Mouse (Mus musculus) G1E (cell line): ENCODE data around the gene Dapk1. TPM values are rescaled to one million over a fixed set of nuclear protein-coding genes. Genes with fewer than 3 reads are reported as not detected.

Source experiments
- ATAC-seq: 2 replicates; pipeline ENCODE4 v1.8.0; 2016; ENCODE audit warnings: mild to moderate bottlenecking; ENCODE audit not compliant: insufficient number of reproducible peaks, poor library complexity, low FRiP score, severe bottlenecking; ENCODE audit errors: extremely low read depth
- DNase-seq: peaks from one replicate; pipeline ENCODE4 v3.0.0; 2012; ENCODE audit warnings: low spot score
- H3K27me3 ChIP-seq: 2 replicates; pipeline ENCODE4 v1.6.1; 2012; ENCODE audit warnings: mild to moderate bottlenecking, low read length, inconsistent platforms; ENCODE audit not compliant: insufficient read depth
- H3K36me3 ChIP-seq: replicated peaks from 2 replicates; pipeline ENCODE3; 2012; ENCODE audit warnings: mild to moderate bottlenecking, inconsistent platforms
- H3K4me1 ChIP-seq: 2 replicates; pipeline ENCODE4 v1.6.1; 2012; ENCODE audit warnings: low read depth, low read length, inconsistent platforms, mixed read lengths; ENCODE audit not compliant: insufficient read depth
- H3K4me3 ChIP-seq: 2 replicates; pipeline ENCODE4 v1.5.1; 2012; ENCODE audit warnings: low read depth, mild to moderate bottlenecking, inconsistent platforms, low read length, moderate library complexity, mixed read lengths
- H3K9me3 ChIP-seq: replicated peaks from 2 replicates; pipeline ENCODE4 v1.6.1; 2012; ENCODE audit warnings: inconsistent platforms
- CTCF ChIP-seq: IDR thresholded peaks from 2 replicates; pipeline ENCODE4 v1.5.1; 2012; ENCODE audit warnings: low read depth, low read length, inconsistent platforms, mixed read lengths
- GATA1 ChIP-seq: IDR thresholded peaks from 2 replicates; pipeline ENCODE4 v1.6.1; 2012; ENCODE audit warnings: borderline replicate concordance, low read length, inconsistent platforms, mixed read lengths
- GATA2 ChIP-seq: IDR thresholded peaks from 2 replicates; pipeline ENCODE4 v1.6.1; 2012; ENCODE audit warnings: low read depth, low read length, inconsistent platforms, borderline replicate concordance
- POLR2AphosphoS5 ChIP-seq: IDR thresholded peaks from 2 replicates; pipeline ENCODE4 v1.6.1; 2012; ENCODE audit warnings: low read depth, low read length, inconsistent platforms; ENCODE audit not compliant: insufficient replicate concordance
- TAL1 ChIP-seq: conservative IDR thresholded peaks from 2 replicates; pipeline ENCODE4 v1.6.1; 2012; ENCODE audit warnings: low read depth, low read length, inconsistent platforms, mixed read lengths
- polyA plus RNA-seq: library from polyadenylated mRNA; stranded (reverse); fragments of >175 nt; gene quantifications from 2 replicates; pipeline ENCODE4 v1.2.3, GENCODE M21; 2012
- total RNA-seq, 2 experiments: library from RNA; stranded (forward) in 1 of 2; stranded (reverse) in 1 of 2; fragments of 200-1000 nt in 1 of 2; fragments of >200 nt in 1 of 2; fragmentation: Nextera tagmentation in 1 of 2; gene quantifications; 2 replicates each; pipeline ENCODE4 v1.2.3; 2014 to 2017

The Dapk1 gene
- total RNA-seq (2014; fragmentation: Nextera tagmentation) (not detected in 2 replicates), total RNA-seq (2017) (0.05 TPM in 1 of 2 replicates, not detected in the other), polyA plus RNA-seq (not detected in 2 replicates)

DNA sequence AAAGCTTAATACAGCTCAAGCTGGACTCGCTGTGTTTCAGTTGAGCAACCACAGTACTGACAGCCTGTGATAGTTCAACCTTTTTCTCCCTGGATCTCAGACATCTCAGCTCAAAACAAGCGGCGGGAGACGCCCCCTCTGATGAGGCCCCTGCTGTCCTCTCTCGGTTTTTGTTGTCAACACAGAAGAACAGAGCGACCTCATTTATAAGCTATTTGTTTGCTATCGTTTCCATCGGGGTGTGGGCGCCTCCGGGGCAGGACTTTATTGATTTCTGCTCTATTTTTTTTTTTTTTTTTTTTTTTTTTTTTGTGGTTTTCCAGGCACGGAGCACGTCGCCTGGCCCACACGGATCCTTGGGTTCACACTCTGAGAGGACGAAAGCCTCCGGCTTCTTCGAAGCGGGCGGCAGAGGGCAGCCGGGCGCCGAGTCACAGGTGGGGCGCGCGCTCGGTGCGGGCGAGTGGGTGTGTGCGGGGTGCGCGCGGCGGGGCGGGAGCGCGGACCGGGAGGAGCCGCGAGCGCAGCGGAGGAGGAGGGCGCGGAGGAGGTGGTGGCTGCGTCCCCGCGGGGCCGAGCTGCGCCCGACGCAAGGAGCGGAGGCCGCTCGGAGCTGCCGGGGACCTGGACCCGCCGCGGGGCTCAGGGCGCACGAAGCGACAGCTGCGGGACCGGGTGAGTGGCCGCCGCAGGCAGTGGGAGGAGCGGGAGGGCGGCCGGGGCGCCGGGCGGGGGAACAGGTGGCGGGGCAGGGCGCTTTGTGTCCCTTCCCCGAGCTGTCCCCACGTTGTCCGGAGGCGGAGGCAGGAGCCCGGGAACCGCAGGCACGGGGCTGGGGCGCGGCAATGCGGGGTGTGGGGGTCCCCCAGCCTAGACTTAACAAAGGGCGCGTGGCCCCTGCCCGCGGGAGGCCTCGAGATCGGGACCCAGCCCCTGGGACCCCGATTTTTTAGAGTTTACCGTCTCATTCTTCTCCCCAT is at the start of gene Dapk1:
Gene Dapk1 (plus strand): TSS at position 512 of the 980 bp plus-strand sequence.
- ATAC-seq = no peak
- no peaks in the 10 kb centered on the region for H3K36me3 ChIP-seq

DNA sequence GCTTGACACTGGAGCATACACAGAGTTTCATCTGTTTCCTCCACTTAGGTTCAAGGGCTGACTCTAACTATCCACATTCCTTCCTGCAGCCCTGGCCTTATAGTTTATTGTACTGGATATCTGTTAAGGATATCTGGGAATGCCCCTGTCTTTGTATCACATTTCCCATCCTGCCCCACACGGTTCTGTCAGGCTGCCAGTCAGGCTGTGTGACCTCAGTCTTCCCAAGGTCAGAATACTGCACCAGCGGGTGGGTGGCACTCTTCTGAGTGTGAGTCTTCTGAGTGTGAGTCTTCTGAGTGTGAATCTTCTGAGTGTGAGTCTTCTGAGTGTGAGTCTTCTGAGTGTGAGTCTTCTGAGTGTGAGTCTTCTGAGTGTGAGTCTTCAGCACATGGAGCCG is 48.4 kb upstream of the Dapk1 start:
- Histone ChIP-seq H3K4me3 (no peak overlapping the region), H3K27me3 (no peaks in the 10 kb centered on the region), H3K9me3 (peaks cover 51% of the 10 kb centered on the region), H3K4me1 (no peaks in the 10 kb centered on the region), H3K36me3 (no peaks in the 10 kb centered on the region)
- no peak for TF ChIP-seq POLR2AphosphoS5
- TF ChIP-seq CTCF = no peak
- TF ChIP-seq TAL1 = no peak
- TF ChIP-seq GATA1 = no peak
- no peak for TF ChIP-seq GATA2
- no peak for DNase-seq
- no peak for ATAC-seq

More for the DNA sequence above, at the start of gene Dapk1:
- no peak for TF ChIP-seq GATA1
- TF ChIP-seq CTCF = no peak
- no peak for TF ChIP-seq GATA2
- no peak for TF ChIP-seq POLR2AphosphoS5
- no peak for TF ChIP-seq TAL1
- no peak for DNase-seq
- Histone ChIP-seq H3K27me3 (no peaks in the 10 kb centered on the region), H3K4me1 (no peaks in the 10 kb centered on the region), H3K4me3 (no peak within 1 kb of the TSS; the same call in 1 of the 2 replicates), H3K9me3 (peaks cover 56% of the 10 kb centered on the region)

DNA sequence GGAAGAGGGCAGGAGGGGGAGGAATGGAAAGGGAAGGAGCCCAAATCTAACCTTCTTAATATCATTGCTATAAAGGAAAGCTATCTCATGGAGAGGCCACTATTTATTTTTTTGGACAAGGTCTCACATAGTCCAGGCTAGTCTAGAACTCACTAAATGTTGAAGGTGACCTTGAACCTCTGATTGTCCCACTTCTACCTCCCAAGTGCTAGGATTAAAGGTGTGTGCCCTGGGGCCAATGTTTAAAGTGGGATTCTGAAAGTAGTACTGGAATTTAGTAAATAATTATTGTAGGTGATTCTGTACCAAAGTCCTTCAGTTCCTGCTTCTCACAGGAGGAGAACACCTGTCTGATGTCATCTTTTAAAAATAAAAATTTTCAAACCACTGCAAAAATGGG is 45.3 kb upstream of the Dapk1 start:
- H3K9me3 ChIP-seq = peaks cover 54% of the 10 kb centered on the region
- DNase-seq (no peak), ATAC-seq (no peak)
- H3K4me1 ChIP-seq = no peaks in the 10 kb centered on the region
- no peak for TF ChIP-seq CTCF
- no peak for TF ChIP-seq TAL1
- no peak for TF ChIP-seq GATA1
- TF ChIP-seq POLR2AphosphoS5 = no peak
- TF ChIP-seq GATA2 = no peak
- no peaks in the 10 kb centered on the region for H3K36me3 ChIP-seq
- no peak overlapping the region for H3K4me3 ChIP-seq
- H3K27me3 ChIP-seq = no peaks in the 10 kb centered on the region

DNA sequence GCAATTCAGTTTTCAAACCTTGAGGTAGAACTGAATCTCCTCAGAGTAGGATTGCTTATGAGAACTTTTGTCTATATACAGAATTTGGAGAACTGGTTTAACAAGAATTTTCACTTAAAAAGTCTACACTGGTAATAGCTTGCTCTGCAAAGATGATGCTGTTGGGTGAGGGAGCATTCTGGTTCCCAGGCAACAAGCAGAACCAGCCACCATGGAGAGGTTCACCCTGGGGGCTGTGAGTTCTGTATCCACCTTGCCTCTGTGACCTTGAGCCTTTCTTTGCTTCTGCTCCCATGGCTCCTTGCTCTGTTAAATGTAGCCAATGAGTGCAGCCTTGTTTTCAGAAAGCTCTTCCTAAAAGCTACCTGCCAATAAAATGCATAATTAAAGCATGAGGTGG is 44.8 kb upstream of the Dapk1 start:
- Histone ChIP-seq H3K27me3 (no peaks in the 10 kb centered on the region), H3K36me3 (no peaks in the 10 kb centered on the region), H3K9me3 (peaks cover 54% of the 10 kb centered on the region), H3K4me1 (no peaks in the 10 kb centered on the region), H3K4me3 (no peak overlapping the region)
- no peak for ATAC-seq
- TF ChIP-seq CTCF (no peak), TAL1 (no peak), GATA1 (no peak), POLR2AphosphoS5 (no peak), GATA2 (no peak)
- no peak for DNase-seq

DNA sequence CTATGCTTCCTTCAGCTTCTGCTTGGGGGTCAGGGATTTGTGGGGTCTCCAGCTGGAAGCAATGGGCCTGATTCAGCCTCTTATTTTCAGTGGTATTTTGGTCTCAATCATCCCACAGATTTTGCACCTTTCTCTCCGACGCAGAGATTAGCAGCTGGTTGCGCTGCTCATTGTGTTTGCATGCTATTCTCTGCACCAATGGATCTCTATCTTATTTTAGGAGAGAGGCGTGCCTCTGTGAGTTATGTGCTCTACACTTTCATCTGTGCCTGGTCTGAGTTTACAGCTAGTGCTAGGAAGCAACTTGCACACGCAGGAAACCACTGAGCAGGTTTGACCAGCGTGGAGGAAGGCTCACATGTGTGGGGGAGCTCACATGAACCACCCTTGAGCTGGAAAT is 37.4 kb upstream of the Dapk1 start:
- no peak for ATAC-seq
- no peaks in the 10 kb centered on the region for H3K36me3 ChIP-seq
- H3K27me3 ChIP-seq = no peaks in the 10 kb centered on the region
- TF ChIP-seq GATA2 = no peak
- TF ChIP-seq CTCF = no peak
- TF ChIP-seq POLR2AphosphoS5 = no peak
- TF ChIP-seq TAL1 = no peak
- no peak for TF ChIP-seq GATA1
- no peaks in the 10 kb centered on the region for H3K4me1 ChIP-seq
- DNase-seq = no peak
- no peak overlapping the region for H3K4me3 ChIP-seq
- peaks cover 41% of the 10 kb centered on the region for H3K9me3 ChIP-seq

DNA sequence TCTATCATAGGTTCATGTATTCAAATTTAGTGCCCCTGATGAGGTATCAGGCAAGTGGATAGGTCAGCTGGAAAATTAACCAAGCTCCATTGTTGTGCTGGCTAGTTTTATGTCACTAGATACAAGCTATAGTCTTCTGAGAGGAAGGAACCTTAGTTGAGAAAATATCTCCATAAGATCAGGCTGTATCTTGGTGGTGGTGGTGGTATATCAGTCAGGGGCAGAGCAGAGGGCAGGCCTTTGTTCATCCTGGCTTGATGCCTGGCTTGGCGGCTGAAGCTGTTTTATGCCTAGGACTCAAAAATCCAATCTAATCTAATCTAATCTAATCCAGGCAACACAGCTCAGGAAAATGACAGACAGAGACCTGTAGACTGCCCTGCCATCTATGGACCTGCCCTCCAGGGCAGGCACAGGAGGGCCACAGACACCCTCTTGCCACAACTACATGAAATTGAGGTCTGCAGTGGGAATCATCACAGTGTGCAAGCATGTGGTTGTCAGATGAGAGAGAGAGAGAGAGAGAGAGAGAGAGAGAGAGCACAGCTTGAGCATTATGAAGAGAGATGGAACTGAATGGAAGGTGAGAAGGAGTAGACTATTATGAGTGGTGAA is 32.7 kb upstream of the Dapk1 start:
- Histone ChIP-seq H3K9me3 (peaks cover 31% of the 10 kb centered on the region), H3K4me1 (no peaks in the 10 kb centered on the region), H3K4me3 (no peak overlapping the region), H3K36me3 (no peaks in the 10 kb centered on the region), H3K27me3 (no peaks in the 10 kb centered on the region)
- ATAC-seq (no peak), DNase-seq (no peak)
- TF ChIP-seq CTCF (no peak), POLR2AphosphoS5 (no peak), GATA2 (no peak), TAL1 (no peak), GATA1 (no peak)
